Mouse (Mus musculus) embryonic facial prominence, embryonic 10.5 days (tissue): Measurements from ENCODE around the gene Klrb1. TPM values are rescaled to one million over a fixed set of nuclear protein-coding genes. Genes with fewer than 3 reads are reported as not detected.
A peak's percentile ranks its signal among the peaks of the same experiment; 100 is the strongest.
"Not testable (repeated sequence)": the region's sequence is repeated elsewhere in the genome, so short reads cannot be mapped to it uniquely, and the experiment has no call there.

ENCODE experiments used
- DNase-seq: peaks from one replicate; pipeline ENCODE4 v3.0.0-alpha.2; 2017; ENCODE audit warnings: low spot score
- H3K27ac ChIP-seq: fragments of 300-500 bp; sonication (generic); replicated peaks from 2 replicates; pipeline ENCODE4 v1.5.1; 2016; ENCODE audit warnings: mild to moderate bottlenecking
- H3K27me3 ChIP-seq: fragments of 300-500 bp; sonication (generic); replicated peaks from 2 replicates; pipeline ENCODE4 v1.6.1; 2016; ENCODE audit warnings: low read depth, mild to moderate bottlenecking; ENCODE audit not compliant: poor library complexity, severe bottlenecking
- H3K36me3 ChIP-seq: fragments of 300-500 bp; sonication (generic); replicated peaks from 2 replicates; pipeline ENCODE4 v1.6.1; 2016; ENCODE audit warnings: mild to moderate bottlenecking, moderate library complexity
- H3K4me1 ChIP-seq: fragments of 300-500 bp; sonication (generic); 2 replicates; pipeline ENCODE4 v1.6.1; 2016
- H3K4me3 ChIP-seq: fragments of 300-500 bp; sonication (generic); 2 replicates; pipeline ENCODE4 v1.5.1; 2016; ENCODE audit warnings: mild to moderate bottlenecking, moderate library complexity
- H3K9me3 ChIP-seq: fragments of 300-500 bp; sonication (generic); 2 replicates; pipeline ENCODE4 v1.6.1; 2016; ENCODE audit warnings: mild to moderate bottlenecking
- WGBS: fragments of 180-500 bp; shearing (Covaris S2); methylation state at CpG from one replicate; pipeline ENCODE4 v1.1.7; 2016; 5-methylcytosine and 5-hydroxymethylcytosine counted together
- polyA plus RNA-seq: library from polyadenylated mRNA; unstranded; fragments of >200 nt; fragmentation: Nextera tagmentation; extraction: Ambion mirVana; gene quantifications from 2 replicates; pipeline ENCODE4 v1.2.1, GENCODE M21; 2016

Klrb1 gene
- polyA plus RNA-seq = not detected in 2 replicates

DNA sequence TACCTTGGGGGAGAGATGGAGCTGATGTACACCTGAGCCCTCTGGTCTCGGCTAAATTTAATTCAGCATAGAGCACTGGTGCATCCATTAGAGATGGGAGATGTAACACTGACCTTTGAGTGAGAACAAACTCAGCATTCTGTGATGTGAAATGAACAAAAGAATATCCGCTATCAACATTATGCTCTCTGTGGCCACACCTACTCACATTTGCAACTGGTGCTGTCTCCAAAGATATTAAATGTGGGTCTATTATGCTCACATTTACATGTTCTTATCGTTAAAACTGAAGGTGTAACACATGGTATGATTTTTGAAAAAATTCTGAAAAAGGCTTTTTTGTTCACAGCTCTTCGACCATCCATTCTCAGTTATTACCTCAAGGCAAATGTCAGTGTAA lies at the start of gene Klrb1:
Gene Klrb1 (minus strand): TSS at position 101 of the 400 bp plus-strand sequence.
- H3K27me3 ChIP-seq = no peaks in the 10 kb centered on the region
- H3K9me3 ChIP-seq = no peaks in the 10 kb centered on the region
- no peak for DNase-seq
- 86% methylated on average over 4 of the region's 4 CpGs for WGBS
- no peaks in the 10 kb centered on the region for H3K4me1 ChIP-seq
- no peak within 1 kb of the TSS for H3K27ac ChIP-seq
- H3K4me3 ChIP-seq = no peak within 1 kb of the TSS
- no peaks in the 10 kb centered on the region for H3K36me3 ChIP-seq

GRCm38 (mm10) chr6:128769481-128770253 lies 46.8 kb upstream of the Klrb1 start:
- Histone ChIP-seq H3K36me3 (no peaks in the 10 kb centered on the region), H3K9me3 (peaks cover 10% of the 10 kb centered on the region; the same call in 1 of the 2 replicates), H3K27me3 (no peaks in the 10 kb centered on the region), H3K4me3 (peak overlapping the region; percentile 16; the same call in 1 of the 2 replicates), H3K4me1 (peaks cover 16% of the 10 kb centered on the region), H3K27ac (peak overlapping the region; percentile 70; the same call in 1 of the 2 replicates)
- peak; percentile 62 for DNase-seq
- 77% methylated on average over 10 of the region's 10 CpGs for WGBS

GRCm38 (mm10) chr6:128768047-128768446 lies 45.2 kb upstream of the Klrb1 start:
- Histone ChIP-seq H3K9me3 (0 out of 2 replicates have a peak, but pooled peaks cover under 1% of the 10 kb centered on the region), H3K27ac (no peak overlapping the region), H3K4me3 (no peak overlapping the region), H3K4me1 (peaks cover 23% of the 10 kb centered on the region), H3K27me3 (no peaks in the 10 kb centered on the region), H3K36me3 (no peaks in the 10 kb centered on the region)
- DNase-seq = no peak
- WGBS = 84% methylated on average over 4 of the region's 4 CpGs

- H3K9me3 ChIP-seq, H3K4me3 ChIP-seq, H3K27ac ChIP-seq, H3K36me3 ChIP-seq, H3K27me3 ChIP-seq: not testable (repeated sequence)
- DNase-seq = peak; percentile 53
- 67% methylated on average over 6 of the region's 6 CpGs for WGBS
- peaks cover 25% of the 10 kb centered on the region for H3K4me1 ChIP-seq
Measured at GRCm38 (mm10) chr6:128766486-128767254, 43.8 kb upstream of the Klrb1 start.

DNA sequence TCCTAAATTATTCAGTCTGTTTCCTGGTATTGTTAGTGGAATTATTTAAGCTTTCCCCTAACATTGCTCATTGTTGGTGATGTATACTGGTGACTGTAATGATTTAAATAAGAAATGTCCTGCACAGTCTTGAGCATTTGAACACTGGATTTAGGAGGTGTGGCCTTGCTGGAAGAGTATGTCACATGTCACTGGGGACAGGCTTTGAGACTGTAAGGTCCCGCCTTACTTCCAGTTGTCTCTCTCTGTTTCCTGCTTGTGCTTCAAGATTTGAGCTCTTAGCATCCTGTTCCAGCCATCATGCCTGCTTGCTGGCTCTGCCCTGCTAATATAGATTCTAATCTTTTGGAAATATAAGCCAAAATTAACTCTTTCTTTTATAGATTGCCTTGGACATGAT lies 42.4 kb upstream of the Klrb1 start:
- Histone ChIP-seq H3K27ac (no peak overlapping the region), H3K4me1 (peaks cover 26% of the 10 kb centered on the region), H3K36me3 (no peaks in the 10 kb centered on the region), H3K9me3 (no peaks in the 10 kb centered on the region), H3K27me3 (no peaks in the 10 kb centered on the region), H3K4me3 (no peak overlapping the region)
- WGBS = 81% methylated on average over 1 of the region's 1 CpGs
- no peak for DNase-seq

DNA sequence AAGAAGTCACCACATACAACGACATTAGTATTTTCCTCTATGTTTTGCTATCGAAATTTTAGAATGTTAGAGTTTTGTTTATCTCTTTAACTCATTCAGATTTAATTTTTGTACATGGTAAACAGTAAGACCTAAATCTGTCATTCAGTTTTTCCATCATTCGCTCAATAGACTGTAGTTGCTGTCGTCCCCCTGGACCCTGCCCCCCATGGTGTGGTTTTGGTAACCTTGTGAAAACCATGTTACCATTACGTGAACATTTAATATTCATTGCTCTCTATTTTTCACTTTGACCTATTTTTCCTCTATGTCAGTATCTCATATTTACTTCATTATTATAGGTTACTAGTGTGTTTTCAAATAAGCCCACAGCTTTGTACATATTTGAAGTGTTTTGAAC lies 41.7 kb upstream of the Klrb1 start:
- H3K27me3 ChIP-seq = no peaks in the 10 kb centered on the region
- H3K27ac ChIP-seq = 0 out of 2 replicates have a peak overlapping the region, but pooled peaks have one; percentile 67
- no peak for DNase-seq
- peaks cover 20% of the 10 kb centered on the region for H3K4me1 ChIP-seq
- H3K36me3 ChIP-seq = no peaks in the 10 kb centered on the region
- H3K9me3 ChIP-seq = no peaks in the 10 kb centered on the region
- H3K4me3 ChIP-seq = peak overlapping the region; percentile 63
- WGBS = 24% methylated on average over 5 of the region's 5 CpGs

- H3K36me3 ChIP-seq = no peaks in the 10 kb centered on the region
- H3K4me1 ChIP-seq = peaks cover 21% of the 10 kb centered on the region
- peak; percentile 96 for DNase-seq
- H3K4me3 ChIP-seq = peak overlapping the region; percentile 63
- no peaks in the 10 kb centered on the region for H3K9me3 ChIP-seq
- 3% methylated on average over 30 of the region's 30 CpGs for WGBS
- H3K27me3 ChIP-seq = no peaks in the 10 kb centered on the region
- peak overlapping the region; percentile 77 for H3K27ac ChIP-seq
Measured at GRCm38 (mm10) chr6:128763736-128764523, 41.1 kb upstream of the Klrb1 start.

DNA sequence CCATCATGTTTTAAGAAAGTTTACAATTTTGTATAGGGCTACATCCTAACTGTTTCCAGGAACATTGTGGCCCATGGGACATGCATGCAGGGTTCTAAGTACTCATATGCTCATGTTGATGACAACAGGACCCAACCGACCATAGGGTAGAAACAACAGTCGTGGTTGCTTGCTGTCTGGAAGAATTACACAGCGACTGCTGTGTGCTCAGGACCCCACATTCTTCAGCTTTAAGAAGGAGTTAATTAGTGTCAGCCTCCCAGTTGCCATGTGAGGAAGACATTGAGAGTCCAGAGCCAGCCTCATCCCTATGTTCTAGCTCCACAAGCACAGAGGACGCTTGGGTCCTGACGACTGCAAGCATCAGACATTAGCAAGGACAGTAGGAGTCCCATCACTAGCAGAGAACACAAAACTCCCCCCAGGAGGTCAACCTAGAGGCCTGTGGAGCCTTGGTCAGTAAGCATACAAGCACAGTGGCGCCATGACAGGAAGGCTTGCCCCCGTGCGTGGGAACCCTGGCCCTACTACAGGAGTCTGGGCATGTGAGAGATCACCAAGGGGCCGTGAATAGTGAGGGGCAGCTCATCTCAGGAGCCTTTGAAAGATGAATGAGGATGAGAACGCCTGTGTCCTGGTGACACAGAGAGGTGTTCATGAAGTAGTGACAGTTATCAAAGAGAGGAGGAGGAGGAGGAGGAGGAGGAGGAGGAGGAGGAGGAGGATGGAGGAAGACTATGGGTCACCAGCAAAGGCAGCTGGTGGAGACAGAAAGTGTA lies 40.2 kb upstream of the Klrb1 start:
- not testable (repeated sequence) for H3K27me3 ChIP-seq, H3K36me3 ChIP-seq, H3K9me3 ChIP-seq
- 71% methylated on average over 10 of the region's 10 CpGs for WGBS
- Histone ChIP-seq H3K4me1 (peaks cover 21% of the 10 kb centered on the region), H3K27ac (peak overlapping the region; percentile 77), H3K4me3 (peak overlapping the region; percentile 63)
- DNase-seq = peak; percentile 16

DNA sequence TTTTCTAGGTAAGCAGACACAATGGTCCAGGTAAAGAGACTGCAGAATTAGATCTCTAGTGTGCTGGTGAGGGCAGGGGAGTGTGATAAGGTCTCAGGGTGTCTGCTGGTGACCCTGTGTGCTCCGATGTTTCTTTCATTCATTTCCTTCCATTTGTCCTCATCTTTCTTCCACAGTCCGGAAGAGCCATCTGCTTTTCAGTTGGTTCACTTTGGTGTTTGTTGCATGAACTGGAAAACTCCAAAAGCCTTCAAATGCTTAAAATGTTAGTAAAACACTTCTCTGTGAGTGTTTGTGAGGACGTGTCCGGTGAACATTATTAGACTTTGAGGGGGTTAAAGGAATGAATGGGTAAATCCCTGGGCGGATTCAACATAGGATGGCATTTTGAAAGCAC lies 38.3 kb upstream of the Klrb1 start:
- H3K9me3 ChIP-seq = no peaks in the 10 kb centered on the region
- peak overlapping the region; percentile 66 for H3K4me3 ChIP-seq
- no peak for DNase-seq
- peak overlapping the region; percentile 74; the same call in 1 of the 2 replicates for H3K27ac ChIP-seq
- H3K27me3 ChIP-seq = no peaks in the 10 kb centered on the region
- H3K36me3 ChIP-seq = no peaks in the 10 kb centered on the region
- WGBS = 40% methylated on average over 5 of the region's 5 CpGs
- peaks cover 17% of the 10 kb centered on the region for H3K4me1 ChIP-seq

GRCm38 (mm10) chr6:128760416-128761143 lies 37.7 kb upstream of the Klrb1 start:
- H3K9me3 ChIP-seq = not testable (repeated sequence)
- peak; percentile 90 for DNase-seq
- WGBS = under 1% methylated on average over 44 of the region's 44 CpGs

GRCm38 (mm10) chr6:128760016-128760415 lies 37.2 kb upstream of the Klrb1 start:
- not testable (repeated sequence) for H3K27me3 ChIP-seq, H3K36me3 ChIP-seq, H3K9me3 ChIP-seq
- peak; percentile 88 for DNase-seq
- Histone ChIP-seq H3K4me3 (peak overlapping the region; percentile 66), H3K4me1 (peaks cover 17% of the 10 kb centered on the region), H3K27ac (peak overlapping the region; percentile 79)
- WGBS = under 1% methylated on average over 22 of the region's 22 CpGs

More at GRCm38 (mm10) chr6:128760416-128761143, 37.7 kb upstream of the Klrb1 start:
- H3K27me3 ChIP-seq, H3K36me3 ChIP-seq: not testable (repeated sequence)
- H3K4me3 ChIP-seq = peak overlapping the region; percentile 66
- peak overlapping the region; percentile 79 for H3K27ac ChIP-seq
- peaks cover 17% of the 10 kb centered on the region for H3K4me1 ChIP-seq
